Mouse (Mus musculus): ENCODE data around the gene Gm20388. TPM values are rescaled to one million over a fixed set of nuclear protein-coding genes. Genes with fewer than 3 reads are reported as not detected.

The Gm20388 gene
- polyA plus RNA-seq, 1 experiment from 2014 or later = 3.6 TPM

GRCm38 (mm10) chr8:120753476-120753875 is 842.8 kb downstream of the Gm20388 start:
- Histone ChIP-seq H3K27me3 (replicated peaks; ENCODE audit: low read depth, poor library complexity, severe bottlenecking) (peaks cover 40% of the 10 kb centered on the region), H3K4me1 (peaks cover 67% of the 10 kb centered on the region)

DNA sequence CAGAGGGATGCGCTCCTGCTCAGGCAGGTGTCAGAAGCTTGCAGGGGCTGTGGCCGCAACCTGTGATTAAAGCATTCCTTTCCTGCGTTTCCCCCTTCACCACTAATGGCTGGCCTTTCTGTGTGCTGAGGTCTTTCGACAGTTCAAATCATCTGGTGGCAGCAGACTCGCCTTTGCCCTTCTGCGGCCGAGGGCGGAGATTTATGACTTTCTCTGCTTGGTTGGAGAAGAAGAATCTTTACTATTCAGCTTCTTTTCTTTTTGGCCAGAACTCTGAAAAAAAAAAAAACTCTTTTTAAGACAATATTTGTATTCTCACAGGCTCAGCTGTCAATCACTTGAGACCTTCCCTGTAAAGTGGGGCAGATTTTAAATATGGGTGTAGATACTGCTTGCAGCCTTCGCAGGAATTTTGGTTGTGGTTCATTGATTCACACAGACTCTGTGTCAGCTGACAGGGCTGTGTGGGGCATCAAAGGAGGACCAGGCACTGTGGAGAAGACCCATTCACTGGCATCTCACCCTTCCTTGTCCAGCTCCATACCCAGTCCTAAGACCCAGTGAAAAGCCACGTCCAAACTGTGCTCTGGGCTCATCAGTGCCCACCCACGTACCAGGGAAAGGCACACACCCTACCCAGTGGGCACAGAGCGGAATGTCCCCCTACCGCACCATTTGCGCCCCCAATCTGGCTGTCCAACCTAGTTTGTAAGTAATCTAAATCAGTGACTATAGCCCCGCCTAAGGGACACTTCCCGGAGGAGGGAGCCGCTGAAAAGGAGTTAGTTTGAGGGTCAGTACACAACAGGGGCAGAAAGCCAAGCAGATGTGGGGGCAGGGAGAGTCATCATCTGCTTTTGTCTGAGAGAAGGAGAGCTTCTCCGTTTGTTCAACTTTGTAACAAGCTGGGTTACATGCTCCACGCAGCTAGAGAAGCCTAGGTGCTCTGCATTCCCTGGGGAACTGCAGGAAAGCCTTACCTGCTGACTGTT is 845.0 kb downstream of the Gm20388 start:
- DNase-seq (ENCODE audit: low spot score) = peak; percentile 27
- H3K27ac ChIP-seq (replicated peaks) = peak overlapping the region; percentile 27; the same call in 1 of the 2 replicates

More at GRCm38 (mm10) chr8:120753476-120753875, 842.8 kb downstream of the Gm20388 start:
- Histone ChIP-seq H3K9me3 (no peaks in the 10 kb centered on the region), H3K36me3 (replicated peaks) (no peaks in the 10 kb centered on the region), H3K27ac (replicated peaks) (no peak overlapping the region), H3K4me3 (no peak overlapping the region)
- no peak for DNase-seq (ENCODE audit: low spot score)
- WGBS = 94% methylated on average over 22 of the region's 22 CpGs

GRCm38 (mm10) chr8:120758005-120758404 is 847.4 kb downstream of the Gm20388 start:
- Histone ChIP-seq H3K4me1 (peaks cover 43% of the 10 kb centered on the region), H3K4me3 (no peak overlapping the region), H3K27me3 (replicated peaks; ENCODE audit: low read depth, poor library complexity, severe bottlenecking) (peaks cover 31% of the 10 kb centered on the region), H3K36me3 (replicated peaks) (no peaks in the 10 kb centered on the region), H3K9me3 (no peaks in the 10 kb centered on the region), H3K27ac (replicated peaks) (no peak overlapping the region)
- no peak for DNase-seq (ENCODE audit: low spot score)
- 31% methylated on average over 4 of the region's 4 CpGs for WGBS

More for the DNA sequence above, 845.0 kb downstream of the Gm20388 start:
- no peaks in the 10 kb centered on the region for H3K9me3 ChIP-seq
- H3K36me3 ChIP-seq (replicated peaks) = no peaks in the 10 kb centered on the region
- no peak overlapping the region for H3K4me3 ChIP-seq
- H3K4me1 ChIP-seq = peaks cover 63% of the 10 kb centered on the region
- peaks cover 35% of the 10 kb centered on the region for H3K27me3 ChIP-seq (replicated peaks; ENCODE audit: low read depth, poor library complexity, severe bottlenecking)
- WGBS = 52% methylated on average over 19 of the region's 19 CpGs

DNA sequence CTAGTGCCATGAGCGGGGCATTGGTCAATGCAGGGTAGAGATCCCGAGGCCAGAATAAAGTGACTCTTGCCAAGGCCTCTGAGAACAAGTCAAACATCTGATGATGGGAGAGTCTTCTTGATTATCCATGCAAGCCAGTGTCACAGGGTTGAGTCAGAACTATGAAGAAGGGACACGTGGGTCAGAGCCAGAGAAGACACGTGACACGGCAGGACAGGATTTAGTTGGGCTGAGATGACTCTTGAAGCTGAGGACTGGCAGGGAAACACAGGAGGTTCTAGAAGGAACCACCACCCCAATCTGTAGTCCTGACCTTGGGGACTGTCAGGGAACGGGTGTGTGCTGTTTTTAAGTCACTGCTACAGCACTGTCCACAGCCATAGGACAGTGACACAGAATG is 849.2 kb downstream of the Gm20388 start:
- no peak for DNase-seq (ENCODE audit: low spot score)
- 86% methylated on average over 6 of the region's 6 CpGs for WGBS
- Histone ChIP-seq H3K4me3 (no peak overlapping the region), H3K27ac (replicated peaks) (no peak overlapping the region), H3K9me3 (no peaks in the 10 kb centered on the region), H3K27me3 (replicated peaks; ENCODE audit: low read depth, poor library complexity, severe bottlenecking) (peaks cover 18% of the 10 kb centered on the region; the same call in 1 of the 2 replicates), H3K36me3 (replicated peaks) (no peaks in the 10 kb centered on the region), H3K4me1 (peaks cover 28% of the 10 kb centered on the region)

DNA sequence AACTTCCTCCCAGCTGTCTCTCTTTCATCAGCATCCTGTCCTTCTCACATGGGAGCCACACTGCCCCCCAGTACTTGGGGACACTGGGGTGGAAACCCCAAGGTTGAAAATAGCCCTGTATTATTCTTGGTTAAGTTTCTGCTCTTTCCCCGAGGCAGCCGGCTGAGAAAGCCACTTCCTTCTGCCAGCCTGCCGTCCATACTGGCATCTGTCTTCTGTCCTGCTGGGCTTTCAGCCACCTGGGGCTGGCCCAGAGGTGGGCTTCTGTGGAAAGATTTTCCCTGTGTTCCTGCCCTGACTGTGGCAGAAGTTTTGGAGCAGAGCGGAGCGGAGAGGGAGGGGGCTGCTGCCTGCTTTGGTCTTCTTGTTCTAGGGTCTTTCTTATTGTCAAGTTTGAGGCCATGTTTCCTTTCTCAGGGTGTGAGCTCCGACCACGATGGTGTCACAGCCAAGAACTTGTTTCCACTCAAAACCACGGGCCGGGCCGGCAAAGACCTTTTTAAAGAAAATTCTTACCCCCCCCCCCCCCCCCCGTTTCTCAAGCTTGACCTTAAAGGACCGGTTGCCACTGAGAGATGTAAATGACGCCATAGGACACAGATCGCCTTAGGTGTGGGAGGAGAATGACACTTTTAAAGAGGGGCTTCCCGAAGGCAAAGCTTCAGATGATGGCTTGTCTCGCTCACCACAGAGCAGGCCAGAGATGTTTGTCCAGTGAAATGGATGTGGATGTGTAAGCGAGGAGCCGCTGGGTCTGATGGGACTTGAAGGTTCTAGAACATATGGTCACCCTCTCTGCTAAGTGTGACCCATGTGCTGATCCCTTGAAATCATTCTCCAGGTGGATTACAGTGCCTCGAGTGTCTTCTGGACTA is 849.9 kb downstream of the Gm20388 start:
- 85% methylated on average over 19 of the region's 19 CpGs for WGBS
- H3K27ac ChIP-seq (replicated peaks) = no peak overlapping the region

GRCm38 (mm10) chr8:120763267-120763666 is 852.6 kb downstream of the Gm20388 start:
- Histone ChIP-seq H3K9me3 (no peaks in the 10 kb centered on the region), H3K27ac (replicated peaks) (no peak overlapping the region), H3K4me3 (no peak overlapping the region), H3K36me3 (replicated peaks) (no peaks in the 10 kb centered on the region), H3K4me1 (0 out of 2 replicates have a peak, but pooled peaks cover 4% of the 10 kb centered on the region), H3K27me3 (replicated peaks; ENCODE audit: low read depth, poor library complexity, severe bottlenecking) (peaks cover 16% of the 10 kb centered on the region; the same call in 1 of the 2 replicates)
- 76% methylated on average over 5 of the region's 5 CpGs for WGBS
- no peak for DNase-seq (ENCODE audit: low spot score)

More for the DNA sequence above, 849.9 kb downstream of the Gm20388 start:
- Histone ChIP-seq H3K27me3 (replicated peaks; ENCODE audit: low read depth, poor library complexity, severe bottlenecking) (peaks cover 20% of the 10 kb centered on the region; the same call in 1 of the 2 replicates), H3K4me3 (no peak overlapping the region), H3K9me3 (no peaks in the 10 kb centered on the region), H3K4me1 (peaks cover 21% of the 10 kb centered on the region), H3K36me3 (replicated peaks) (no peaks in the 10 kb centered on the region)
- DNase-seq (ENCODE audit: low spot score) = no peak

DNA sequence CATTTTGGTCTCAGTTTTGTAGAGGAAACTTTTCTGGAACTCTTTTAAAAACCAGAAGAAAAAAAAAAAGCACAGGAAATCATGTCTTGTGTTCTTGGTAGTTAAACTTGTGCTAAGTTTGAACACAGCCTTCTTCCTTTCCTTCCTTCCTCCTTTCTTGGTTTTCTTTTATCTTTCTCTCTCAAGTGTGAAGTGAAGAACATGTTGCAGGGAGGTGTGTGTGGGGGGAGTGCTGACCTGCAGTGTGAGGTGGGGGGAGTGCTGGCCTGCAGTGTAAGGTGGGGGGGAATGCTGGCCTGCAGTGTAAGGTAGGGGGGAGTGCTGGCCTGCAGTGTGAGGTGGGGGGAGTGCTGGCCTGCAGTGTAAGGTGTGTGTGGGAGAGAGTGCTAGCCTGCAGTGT is 854.0 kb downstream of the Gm20388 start:
- Histone ChIP-seq H3K36me3 (replicated peaks) (no peaks in the 10 kb centered on the region), H3K27me3 (replicated peaks; ENCODE audit: low read depth, poor library complexity, severe bottlenecking) (peaks cover 16% of the 10 kb centered on the region; the same call in 1 of the 2 replicates), H3K4me3 (no peak overlapping the region), H3K4me1 (peaks cover 7% of the 10 kb centered on the region; the same call in 1 of the 2 replicates), H3K9me3 (no peaks in the 10 kb centered on the region), H3K27ac (replicated peaks) (no peak overlapping the region)
- DNase-seq (ENCODE audit: low spot score) = no peak

- H3K27me3 ChIP-seq (replicated peaks; ENCODE audit: low read depth, poor library complexity, severe bottlenecking) = peaks cover 20% of the 10 kb centered on the region; the same call in 1 of the 2 replicates
- H3K4me1 ChIP-seq = peaks cover 7% of the 10 kb centered on the region; the same call in 1 of the 2 replicates
- no peaks in the 10 kb centered on the region for H3K36me3 ChIP-seq (replicated peaks)
- DNase-seq (ENCODE audit: low spot score) = no peak
- H3K9me3 ChIP-seq = no peaks in the 10 kb centered on the region
- whole genome bisulfite sequencing = 36% methylated on average over 3 of the region's 3 CpGs
- no peak overlapping the region for H3K27ac ChIP-seq (replicated peaks)
- H3K4me3 ChIP-seq = no peak overlapping the region
These were observed 856.0 kb downstream of the Gm20388 start for GRCm38 (mm10) chr8:120766622-120767021.

- H3K27me3 ChIP-seq (replicated peaks; ENCODE audit: low read depth, poor library complexity, severe bottlenecking) = peaks cover 27% of the 10 kb centered on the region; the same call in 1 of the 2 replicates
- DNase-seq (ENCODE audit: low spot score) = no peak
- WGBS = 78% methylated on average over 12 of the region's 12 CpGs
- peaks cover 5% of the 10 kb centered on the region; the same call in 1 of the 2 replicates for H3K4me1 ChIP-seq
- no peak overlapping the region for H3K27ac ChIP-seq (replicated peaks)
- H3K4me3 ChIP-seq = no peak overlapping the region
- H3K36me3 ChIP-seq (replicated peaks) = no peaks in the 10 kb centered on the region
- H3K9me3 ChIP-seq = no peaks in the 10 kb centered on the region
These were observed 858.0 kb downstream of the Gm20388 start for GRCm38 (mm10) chr8:120768454-120769218.

- DNase-seq (ENCODE audit: low spot score) = no peak
- Histone ChIP-seq H3K4me1 (peaks cover 3% of the 10 kb centered on the region; the same call in 1 of the 2 replicates), H3K27ac (replicated peaks) (no peak overlapping the region), H3K4me3 (no peak overlapping the region), H3K27me3 (replicated peaks; ENCODE audit: low read depth, poor library complexity, severe bottlenecking) (peaks cover 30% of the 10 kb centered on the region), H3K9me3 (no peaks in the 10 kb centered on the region; the same call in 1 of the 2 replicates), H3K36me3 (replicated peaks) (no peaks in the 10 kb centered on the region)
- WGBS = 92% methylated on average over 10 of the region's 10 CpGs
These were observed 866.5 kb downstream of the Gm20388 start for GRCm38 (mm10) chr8:120777184-120777583.

GRCm38 (mm10) chr8:120777732-120778131 is 867.1 kb downstream of the Gm20388 start:
- Histone ChIP-seq H3K27ac (replicated peaks) (no peak overlapping the region), H3K4me3 (no peak overlapping the region), H3K36me3 (replicated peaks) (no peaks in the 10 kb centered on the region), H3K9me3 (no peaks in the 10 kb centered on the region; the same call in 1 of the 2 replicates), H3K27me3 (replicated peaks; ENCODE audit: low read depth, poor library complexity, severe bottlenecking) (peaks cover 30% of the 10 kb centered on the region), H3K4me1 (peaks cover 3% of the 10 kb centered on the region; the same call in 1 of the 2 replicates)
- WGBS = 59% methylated on average over 13 of the region's 13 CpGs
- DNase-seq (ENCODE audit: low spot score) = no peak

Measured in embryonic facial prominence, embryonic 10.5 days (tissue).